Mouse (Mus musculus): ENCODE results near the gene Slc35a3.

DNA sequence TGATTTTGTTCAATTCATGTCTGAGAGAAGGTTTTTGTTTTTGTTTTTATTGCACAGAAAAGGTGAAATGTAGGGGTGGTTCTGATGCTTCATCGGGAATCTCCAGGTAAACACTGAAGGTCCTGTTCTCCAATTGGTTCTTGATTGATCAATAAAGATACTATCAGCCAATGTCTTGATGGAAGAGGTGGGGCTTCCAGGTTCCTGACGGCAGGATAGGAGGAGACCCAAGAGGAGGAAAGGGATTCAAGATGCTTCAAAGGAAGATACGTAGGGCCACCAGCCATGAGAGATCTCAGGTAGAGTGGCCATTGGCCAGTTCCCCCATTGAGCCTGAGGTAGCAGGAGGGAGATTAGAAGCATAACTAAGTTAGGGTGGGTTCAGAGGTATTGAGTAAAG lies 6.3 kb upstream of the Slc35a3 start:
- TF ChIP-seq POLR2A (IDR thresholded peaks at IDR 0.05; ENCODE audit: borderline replicate concordance, extremely low read depth, insufficient read depth, insufficient read length, poor library complexity, severe bottlenecking) (no peak), CTCF (IDR thresholded peaks at IDR 0.05; ENCODE audit: borderline replicate concordance, extremely low read depth, insufficient read depth, insufficient read length) (no peak)
